7 mouse cellular contexts compared by ENCODE assay signal in genomic region chr6:137465253-137465652, GRCm38 (mm10).
DNase-seq lines count a peak whose midpoint lies in the region; ATAC-seq and TF ChIP-seq lines count a peak whose summit lies in the region.

No protein-coding gene starts in this region.

- ATAC-seq in heart, embryonic 12.5 days (ENCODE audit: insufficient number of reproducible peaks, low FRiP score): peak; percentile 69
- no peak for ATAC-seq in megakaryocyte, adult 5-6 weeks (ENCODE audit: poor library complexity, severe bottlenecking)

- no peaks in the 10 kb centered on the region for H3K9me3 ChIP-seq in heart, embryonic 12.5 days (replicated peaks)

- no peak for DNase-seq in testis, postnatal 10 days (ENCODE audit: low spot score)
- peak; percentile 97 for DNase-seq in cerebellum, postnatal 10 days
- DNase-seq in kidney, postnatal 4 days: peak; percentile 19 to 37
- DNase-seq in skeletal muscle tissue, adult 2 months (ENCODE audit: low read depth, low spot score): peak; percentile 83

- no peak overlapping the region for H3K9ac ChIP-seq in heart, embryonic 12.5 days

- H3K36me3 ChIP-seq in testis, adult 2 months (ENCODE audit: control insufficient read depth, insufficient read depth, low read length): no peaks in the 10 kb centered on the region
- H3K36me3 ChIP-seq in heart, embryonic 12.5 days: no peaks in the 10 kb centered on the region

- H3K4me1 ChIP-seq in testis, adult 2 months (ENCODE audit: control insufficient read depth, insufficient read depth, low read length): peaks cover 4% of the 10 kb centered on the region
- H3K4me1 ChIP-seq in heart, embryonic 12.5 days (replicated peaks): peaks cover 31% of the 10 kb centered on the region

- 6% methylated on average over 2 of the region's 2 CpGs for WGBS in heart, embryonic 12.5 days

- no peak for TF ChIP-seq POLR2A in testis, adult 2 months (IDR thresholded peaks at IDR 0.05; ENCODE audit: control insufficient read depth, low read depth, low read length)

- TF ChIP-seq CTCF in testis, adult 2 months (IDR thresholded peaks at IDR 0.05; ENCODE audit: control insufficient read depth, insufficient read depth, insufficient replicate concordance, low read depth, low read length): no peak

- no peak overlapping the region for H3K4me3 ChIP-seq in testis, adult 2 months (ENCODE audit: control insufficient read depth, low read depth, low read length)
- H3K4me3 ChIP-seq in heart, embryonic 12.5 days: no peak overlapping the region

- no peak overlapping the region for H3K4me2 ChIP-seq in heart, embryonic 12.5 days

- H3K27me3 ChIP-seq in testis, adult 2 months (ENCODE audit: control insufficient read depth, insufficient read depth, low read length): no peaks in the 10 kb centered on the region
- H3K27me3 ChIP-seq in heart, embryonic 12.5 days (replicated peaks): no peaks in the 10 kb centered on the region

- H3K27ac ChIP-seq in testis, adult 2 months (ENCODE audit: control insufficient read depth, insufficient read depth, low read depth, low read length): peak overlapping the region; percentile 39; the same call in 1 of the 2 replicates
- peak overlapping the region; percentile 74 for H3K27ac ChIP-seq in heart, embryonic 12.5 days (ENCODE audit: poor library complexity, severe bottlenecking)
